Mouse (Mus musculus) spleen, postnatal 14 days (tissue): ENCODE data around the gene Scd3.
A peak's percentile ranks its signal among the peaks of the same experiment; 100 is the strongest.
"Not testable (repeated sequence)": the region's sequence is repeated elsewhere in the genome, so short reads cannot be mapped to it uniquely, and the experiment has no call there.

Experiments used
- DNase-seq, 2 experiments: peaks; one replicate each; pipeline ENCODE4 v3.0.0; 2021 to 2022; ENCODE audit warnings: low spot score in 2 of 2

The Scd3 gene

DNA sequence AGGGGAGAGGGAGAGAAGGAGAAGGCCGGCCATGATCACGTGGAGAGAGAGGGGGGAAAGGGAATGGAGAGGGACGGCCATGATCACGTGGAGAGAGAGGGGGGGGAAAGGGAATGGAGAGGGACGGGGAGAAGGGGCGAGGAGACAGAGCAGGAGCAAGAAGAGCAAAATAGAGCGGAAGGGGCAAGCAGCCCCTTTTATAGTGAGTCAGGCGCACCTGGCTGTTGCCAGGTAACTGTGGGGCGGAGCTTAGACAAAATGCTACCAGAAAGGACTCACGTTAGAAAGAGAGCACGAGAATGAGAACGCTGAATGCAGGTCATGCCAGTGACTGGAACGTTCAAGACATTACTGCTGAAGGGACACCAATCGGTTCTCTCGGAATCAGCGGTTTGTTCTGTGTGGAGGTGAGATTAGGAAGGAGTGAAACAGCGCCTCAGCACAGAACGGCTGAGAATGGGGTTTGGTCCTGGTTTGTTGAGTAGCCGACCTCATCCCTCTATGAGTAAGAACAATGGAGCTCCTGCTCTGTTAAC lies 34.5 kb downstream of the Scd3 start:
- no peak for DNase-seq

DNA sequence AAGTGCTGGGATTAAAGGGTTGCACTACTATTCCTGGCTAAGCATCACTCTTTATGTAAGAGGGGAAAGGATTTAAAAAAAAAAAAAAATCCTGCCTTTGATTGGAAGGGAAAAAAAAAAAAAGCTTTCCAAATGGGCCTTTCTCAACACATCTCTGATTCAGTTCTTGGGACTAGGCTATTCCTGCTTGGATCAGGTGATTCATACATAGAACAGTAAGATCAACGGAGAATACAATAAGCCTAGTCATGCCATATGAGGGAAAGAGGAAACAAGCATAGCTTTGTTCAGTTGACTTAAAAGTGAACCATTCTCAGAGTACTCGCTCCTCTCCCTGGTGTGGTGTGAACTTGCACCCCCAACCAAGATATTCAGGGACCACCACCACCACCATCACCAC lies 35.8 kb downstream of the Scd3 start:
- DNase-seq = no peak

DNA sequence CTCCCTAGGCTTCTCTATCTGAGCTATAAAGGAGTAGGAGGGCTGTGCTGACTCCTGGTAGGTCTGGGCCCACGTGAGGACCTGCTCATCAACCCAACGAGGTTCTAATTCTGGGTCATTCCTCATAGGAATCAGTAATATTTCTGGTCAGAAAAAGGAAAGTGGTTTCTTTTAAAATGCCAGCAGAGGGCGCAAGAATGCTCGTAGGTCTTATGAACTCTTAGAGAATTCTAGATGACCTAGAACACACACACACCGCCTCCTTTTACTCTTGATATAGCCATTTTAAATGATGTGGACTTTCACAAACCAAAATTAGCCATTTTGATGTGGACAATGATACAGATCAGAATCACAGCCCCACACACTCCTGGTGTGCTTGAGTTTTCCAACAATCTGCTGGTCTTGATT lies 42.7 kb downstream of the Scd3 start:
- DNase-seq = no peak

DNA sequence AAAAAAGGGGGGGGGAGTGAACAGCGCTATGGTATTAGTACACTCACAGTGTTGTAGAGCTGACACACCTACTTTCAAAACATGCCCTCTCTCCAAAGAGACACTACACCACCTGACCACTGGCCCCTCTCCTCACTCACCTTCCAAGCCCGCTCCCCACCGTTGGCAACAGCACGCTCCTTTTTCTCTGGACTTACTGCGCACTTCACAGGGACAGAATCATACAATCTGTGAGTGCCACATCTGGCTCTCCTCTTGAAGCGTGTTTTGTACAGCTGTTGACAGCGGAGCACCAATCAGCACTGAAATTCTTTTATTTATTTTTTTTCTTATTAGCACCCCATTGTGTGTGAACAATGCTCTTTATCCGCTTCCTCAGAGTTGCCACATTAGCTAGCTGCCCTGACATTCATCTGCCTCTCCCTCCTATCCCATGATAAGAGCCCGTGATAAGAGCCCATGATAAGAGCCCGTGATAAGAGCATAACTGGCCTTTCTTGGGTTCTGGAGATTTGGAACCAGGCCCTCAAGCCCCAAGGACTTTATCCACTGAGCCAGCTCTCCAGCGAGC lies 43.4 kb downstream of the Scd3 start:
- DNase-seq = no peak

DNA sequence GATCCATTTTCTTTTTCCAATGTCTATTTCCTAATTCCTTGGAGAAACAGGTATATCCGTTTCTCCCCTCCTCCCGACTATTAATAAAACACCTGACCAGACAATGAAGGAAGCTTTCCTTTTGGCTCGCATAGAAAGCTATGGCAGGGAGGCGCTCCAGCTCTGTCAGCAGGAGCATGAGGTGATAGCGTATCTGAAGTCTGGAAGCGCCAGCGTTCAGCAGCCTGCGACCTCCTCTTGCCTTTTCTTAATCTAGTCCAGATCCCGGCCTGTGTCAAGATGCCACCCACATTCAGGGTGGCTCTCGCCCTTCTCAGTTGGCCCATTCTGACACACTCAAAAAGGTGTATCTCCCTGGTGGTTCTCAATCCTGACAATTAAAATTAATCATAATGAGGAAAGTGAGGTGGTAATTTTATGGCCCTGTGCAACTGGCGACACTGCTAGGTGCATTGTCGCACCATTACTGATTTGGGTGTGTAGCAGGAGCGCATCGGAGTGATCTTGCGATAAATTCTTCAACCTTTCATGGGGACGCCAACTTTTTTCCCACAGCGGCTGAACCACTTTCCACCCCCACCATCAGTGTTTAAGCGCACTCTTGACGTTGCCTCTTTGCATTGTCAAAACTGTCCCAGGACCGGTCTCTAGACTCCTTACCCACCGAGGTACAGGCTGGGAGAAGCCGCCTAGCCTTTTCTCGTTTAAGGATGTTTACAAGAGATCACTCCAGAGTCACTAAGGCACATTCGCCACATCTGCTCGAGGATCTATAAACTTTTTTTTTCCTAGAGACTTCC lies 44.4 kb downstream of the Scd3 start:
- DNase-seq = peak in 1 of 2 experiments; percentile 20

DNA sequence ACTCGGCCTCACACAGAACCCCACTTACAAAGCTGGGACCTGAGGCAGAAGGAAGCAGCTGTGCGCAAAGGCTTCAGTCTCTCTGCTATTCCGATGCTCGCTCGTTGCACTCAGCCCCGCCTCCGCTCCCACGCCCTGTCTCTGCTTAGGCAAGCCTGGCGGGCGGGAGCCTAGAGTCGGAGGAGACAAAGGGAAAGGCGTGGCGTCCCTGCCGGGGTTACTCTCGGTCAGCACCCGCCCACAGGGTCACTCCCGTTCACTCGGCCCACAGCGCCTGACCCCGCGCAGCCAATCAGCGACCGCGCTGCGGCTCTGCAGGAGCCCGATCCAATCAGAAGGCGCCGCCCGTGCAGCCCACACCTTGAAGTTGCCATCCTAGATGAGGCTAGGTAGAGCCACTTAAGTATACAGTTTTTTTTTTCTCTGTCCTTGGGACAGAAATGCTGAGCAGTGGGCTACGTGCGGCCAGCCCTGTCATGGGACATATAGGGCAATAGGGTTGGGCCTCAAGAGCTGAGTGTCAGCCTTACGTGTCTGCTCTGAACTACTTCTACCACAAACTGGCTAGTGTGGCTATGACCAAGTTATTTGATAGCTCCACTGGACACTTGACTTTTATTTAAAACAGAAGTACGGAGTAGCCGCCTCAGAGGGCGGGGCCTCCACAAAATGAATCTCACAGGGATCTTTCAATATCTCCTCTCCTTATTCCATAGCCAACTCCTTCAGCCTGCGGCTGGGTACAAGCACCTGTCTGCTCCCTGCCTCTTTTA lies 45.2 kb downstream of the Scd3 start:
- DNase-seq = peak; percentile 86 to 92

DNA sequence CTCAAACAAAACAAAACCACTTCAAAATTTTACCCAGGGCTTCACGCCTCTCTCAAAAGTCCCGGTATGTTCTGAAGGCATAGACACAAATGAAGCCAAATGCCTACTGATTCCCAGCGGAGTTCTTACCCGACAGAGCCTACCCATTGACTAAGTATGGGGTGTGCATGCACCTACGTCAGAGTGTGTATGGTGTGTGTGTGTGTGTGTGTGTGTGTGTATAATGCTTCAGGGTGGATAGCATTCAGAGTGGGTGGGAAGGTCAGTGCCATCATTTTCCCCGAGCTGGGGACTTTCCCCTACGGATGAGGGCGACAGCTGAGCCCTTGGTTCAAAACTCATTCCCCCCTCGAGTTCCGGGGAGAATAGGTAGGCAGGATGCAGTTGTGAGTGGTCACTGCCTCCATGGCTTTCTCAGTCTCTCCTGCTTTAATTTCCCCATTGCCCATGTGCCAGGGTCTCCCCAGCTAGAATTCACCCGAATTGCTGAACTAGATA lies 45.8 kb downstream of the Scd3 start:
- no peak for DNase-seq

DNA sequence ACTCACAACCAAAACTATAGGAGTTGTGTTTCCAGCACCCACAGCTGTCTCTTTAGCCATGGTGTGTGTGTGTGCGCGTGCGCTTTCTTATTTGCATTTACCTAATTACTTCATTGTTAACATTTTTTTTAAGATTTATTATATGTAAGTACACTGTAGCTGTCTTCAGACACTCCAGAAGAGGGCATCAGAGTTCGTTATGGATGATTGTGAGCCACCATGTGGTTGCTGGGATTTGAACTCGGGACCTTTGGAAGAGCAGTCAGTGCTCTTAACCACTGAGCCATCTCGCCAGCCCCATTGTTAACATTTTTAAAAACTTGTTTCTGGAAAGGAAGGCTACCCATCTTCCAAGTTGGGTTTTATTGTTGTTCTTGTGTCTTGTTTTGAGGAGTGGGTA lies 48.1 kb downstream of the Scd3 start:
- DNase-seq = not testable (repeated sequence)

DNA sequence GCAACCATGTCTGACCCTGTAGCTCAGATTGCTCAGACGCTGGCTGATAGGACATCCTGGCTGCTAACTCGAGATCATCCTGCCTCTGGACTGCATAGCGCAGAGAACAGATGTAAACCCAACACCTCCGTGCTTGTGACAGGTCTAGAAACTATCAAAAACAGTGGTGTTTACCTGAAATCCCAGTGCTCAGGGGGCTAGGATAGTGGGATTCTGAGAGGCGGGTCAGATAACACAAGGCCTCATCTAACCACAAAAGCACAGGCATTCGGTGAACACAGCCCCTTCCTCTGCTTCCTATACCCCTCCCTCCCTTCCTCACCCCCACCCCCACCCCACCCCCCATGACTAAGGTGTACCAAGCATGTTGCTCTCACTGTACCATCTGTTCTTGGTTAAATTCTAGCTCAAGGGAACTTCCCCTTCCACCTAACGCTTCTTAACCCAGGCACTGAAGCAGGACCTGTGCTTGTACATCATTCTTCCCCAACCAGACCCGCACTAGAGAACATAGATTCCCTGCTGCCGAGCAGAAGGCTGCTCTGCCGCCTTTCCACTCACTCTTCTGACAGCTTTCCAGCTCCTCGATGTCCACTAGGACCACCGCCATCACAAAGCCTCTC lies 49.0 kb downstream of the Scd3 start:
- DNase-seq = no peak

DNA sequence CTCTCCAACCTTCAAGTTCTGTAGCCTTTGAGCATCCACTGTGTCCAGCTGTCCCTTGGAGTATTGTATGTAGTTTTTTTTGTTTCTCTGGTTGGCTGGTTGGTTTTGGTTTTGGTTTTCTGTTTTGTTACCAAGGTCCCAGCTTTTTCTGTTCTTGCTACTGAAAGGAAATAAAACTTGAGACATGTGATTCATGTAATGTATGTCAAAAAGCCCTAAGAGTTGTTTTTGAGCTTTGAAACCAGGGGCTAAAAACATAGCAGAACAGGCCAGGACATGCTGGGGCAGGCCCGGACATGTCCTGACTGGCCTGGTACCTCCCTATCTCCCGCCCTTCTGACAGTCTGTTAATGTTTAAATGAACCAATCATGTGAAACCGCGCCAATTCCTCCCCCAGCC lies 51.0 kb downstream of the Scd3 start:
- DNase-seq = not testable (repeated sequence)

DNA sequence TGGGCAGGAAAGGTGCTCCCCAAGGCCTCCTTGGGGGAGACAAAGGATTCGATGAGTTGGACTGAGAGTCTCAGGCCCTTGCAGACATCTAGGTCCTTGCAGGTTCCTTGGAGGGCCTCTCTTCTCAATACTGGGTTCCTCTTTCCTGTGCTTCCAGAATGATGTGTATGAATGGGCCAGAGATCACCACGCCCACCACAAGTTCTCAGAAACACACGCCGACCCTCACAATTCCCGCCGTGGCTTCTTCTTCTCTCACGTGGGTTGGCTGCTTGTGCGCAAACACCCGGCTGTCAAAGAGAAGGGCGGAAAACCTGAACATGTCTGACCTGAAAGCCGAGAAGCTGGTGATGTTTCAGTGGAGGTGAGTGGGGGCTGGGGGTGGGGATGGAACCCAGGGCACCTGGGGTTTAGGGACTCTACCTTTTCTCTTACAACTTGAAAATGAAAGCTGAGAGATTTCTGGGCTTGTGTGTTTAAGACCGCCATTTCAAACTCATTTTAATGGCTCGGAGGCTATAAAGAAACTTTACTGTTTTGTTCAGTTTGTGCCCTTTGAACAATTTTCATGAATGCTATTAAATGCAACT lies 54.4 kb downstream of the Scd3 start:
- DNase-seq = no peak

DNA sequence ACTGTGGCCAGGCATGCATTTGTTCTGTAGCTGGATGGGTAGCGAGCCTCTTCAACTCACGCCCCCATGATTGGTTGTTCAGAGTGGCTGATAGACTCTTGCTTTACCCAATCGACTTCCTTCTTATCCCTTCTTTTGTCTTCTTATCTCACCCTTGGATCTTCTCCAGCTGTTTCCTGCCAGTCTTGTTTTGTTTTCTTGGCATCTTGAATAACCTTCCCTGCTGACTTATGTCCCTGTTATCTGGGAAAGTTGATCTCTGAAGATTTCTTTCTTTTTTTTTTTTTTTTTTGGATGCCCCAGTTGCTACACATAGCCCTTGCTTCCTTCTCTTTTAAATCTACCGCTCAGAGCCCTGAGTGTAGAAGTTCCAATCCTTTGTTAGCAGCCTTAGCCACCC lies 56.4 kb downstream of the Scd3 start:
- no peak for DNase-seq

DNA sequence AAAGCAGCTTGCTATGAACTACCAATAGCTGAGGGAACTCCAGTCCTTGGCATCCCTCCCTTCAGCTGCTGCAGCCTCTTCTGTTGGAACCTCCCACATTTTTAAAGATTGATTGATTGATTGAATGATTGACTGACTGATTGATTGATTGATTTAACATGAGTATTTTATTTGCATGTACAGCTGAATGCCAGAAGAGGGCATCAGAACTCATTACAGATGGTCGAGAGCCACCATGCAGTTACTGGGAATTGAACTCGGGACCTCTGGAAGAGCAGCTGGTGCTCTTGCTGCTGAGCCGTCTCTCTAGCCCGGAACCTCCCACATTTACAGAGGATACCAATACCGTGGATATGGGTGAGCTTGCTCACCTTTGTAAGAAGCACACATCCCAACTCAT lies 57.4 kb downstream of the Scd3 start:
- DNase-seq = no peak

DNA sequence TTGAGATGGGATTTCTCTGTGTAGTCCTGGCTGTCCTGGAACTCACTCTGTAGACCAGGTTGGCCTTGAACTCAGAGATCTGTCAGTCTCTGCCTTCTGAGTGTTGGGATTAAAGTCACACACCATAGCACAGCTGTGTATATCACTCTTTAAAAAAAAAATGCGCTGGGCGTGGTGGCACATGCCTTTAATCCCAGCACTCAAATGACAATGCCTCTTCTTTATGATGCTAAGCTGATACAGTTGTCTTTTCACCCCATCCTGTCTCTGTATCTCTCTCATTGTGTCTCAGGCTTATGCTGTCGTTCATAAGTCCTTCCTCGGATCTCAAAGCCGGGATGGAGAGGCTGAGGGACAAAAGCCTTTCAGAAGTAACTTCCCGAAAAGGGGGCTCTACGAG lies 58.7 kb downstream of the Scd3 start:
- no peak for DNase-seq

DNA sequence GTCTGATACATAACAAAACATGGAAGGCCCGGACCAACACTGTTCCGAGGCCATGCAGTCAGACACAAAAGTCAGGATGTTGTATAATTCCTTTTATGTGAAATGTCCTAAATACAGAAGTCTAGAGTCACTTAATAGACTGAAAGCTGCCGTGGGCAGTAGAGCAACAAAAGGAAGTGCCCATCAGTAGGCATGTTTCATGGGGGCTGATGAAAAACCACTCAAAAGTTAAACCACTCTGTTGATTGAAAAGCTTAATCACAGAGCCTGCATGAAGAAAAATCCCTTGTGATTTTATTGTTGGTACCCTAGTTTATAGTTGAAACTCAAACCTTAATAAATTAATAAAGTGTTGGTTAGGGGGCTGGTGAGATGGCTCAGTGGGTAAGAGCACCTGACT lies 60.5 kb downstream of the Scd3 start:
- no peak for DNase-seq

DNA sequence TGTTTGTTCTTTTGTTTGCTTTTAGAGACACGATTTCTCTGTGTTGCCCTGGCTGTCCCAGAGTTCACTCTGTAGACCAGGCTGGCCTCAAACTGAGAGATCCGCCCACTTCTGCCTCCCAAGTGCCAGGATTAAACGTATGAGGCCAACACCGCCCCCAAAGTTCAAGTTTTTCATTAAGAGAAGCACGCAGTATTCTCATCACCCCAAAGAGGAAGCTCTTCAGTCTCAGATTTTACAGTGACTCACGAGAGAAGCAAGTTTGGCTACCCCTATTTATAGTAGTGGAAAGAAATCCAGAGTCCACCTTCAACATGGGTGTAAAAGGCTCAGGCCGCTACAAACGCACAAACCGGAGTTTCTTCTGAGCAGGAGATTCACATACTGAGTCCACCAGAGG lies 61.2 kb downstream of the Scd3 start:
- no peak for DNase-seq

DNA sequence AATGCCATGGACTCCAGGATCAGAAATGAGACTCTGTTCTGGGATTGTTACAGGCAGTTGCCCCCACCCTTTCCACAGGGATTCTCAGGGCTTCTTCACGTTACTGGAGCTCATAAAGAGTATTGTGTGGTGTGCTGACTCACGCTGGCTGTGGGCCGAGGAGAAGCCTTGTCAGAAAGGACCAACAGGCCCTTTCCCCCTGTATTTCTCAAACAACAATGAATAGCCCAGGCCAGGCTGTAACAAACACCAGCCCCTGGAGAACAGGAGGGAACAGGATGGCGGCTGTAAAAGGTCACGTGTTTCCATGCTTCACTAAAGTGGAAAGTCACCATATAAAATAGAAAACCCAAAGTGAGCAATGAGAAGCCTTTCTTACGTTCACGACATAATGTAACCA lies 62.2 kb downstream of the Scd3 start:
- no peak for DNase-seq

DNA sequence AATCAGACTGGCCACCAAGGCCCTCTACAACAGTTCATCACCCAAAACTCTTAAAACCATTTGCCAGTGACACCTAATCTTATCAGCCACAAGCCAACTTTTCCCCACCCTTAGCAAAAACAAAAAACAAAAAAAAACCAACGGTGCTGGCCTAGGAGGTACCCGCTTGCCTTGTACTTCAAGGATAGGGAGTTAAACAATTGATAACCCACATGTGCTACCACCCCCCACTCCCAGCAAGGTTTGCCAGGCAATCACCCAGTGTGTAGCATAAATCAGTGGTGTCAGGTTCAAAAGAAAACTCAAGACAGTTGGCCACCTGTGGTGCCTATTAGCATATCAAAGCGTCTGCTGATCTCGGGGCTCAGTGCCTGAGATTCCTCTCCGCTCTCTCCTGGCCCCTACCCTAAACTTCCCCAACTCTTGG lies 62.9 kb downstream of the Scd3 start:
- no peak for DNase-seq

DNA sequence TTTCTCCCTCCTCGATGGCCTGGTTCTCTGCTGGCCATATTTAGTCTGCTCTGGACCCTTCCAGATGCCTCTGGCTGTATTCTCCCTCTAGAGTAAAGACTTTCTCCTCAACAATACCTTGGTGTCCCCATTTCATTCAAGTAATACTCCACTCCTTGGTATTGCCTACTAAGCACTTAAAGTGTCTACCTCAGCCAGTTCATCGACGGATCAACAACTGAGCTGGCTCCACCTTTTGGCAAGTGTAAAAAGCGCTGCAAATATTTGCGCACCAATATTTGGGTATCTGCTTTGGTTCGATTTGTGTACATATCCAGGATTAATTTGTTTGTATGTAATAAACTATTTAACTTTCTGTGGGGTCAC lies 63.4 kb downstream of the Scd3 start:
- no peak for DNase-seq

DNA sequence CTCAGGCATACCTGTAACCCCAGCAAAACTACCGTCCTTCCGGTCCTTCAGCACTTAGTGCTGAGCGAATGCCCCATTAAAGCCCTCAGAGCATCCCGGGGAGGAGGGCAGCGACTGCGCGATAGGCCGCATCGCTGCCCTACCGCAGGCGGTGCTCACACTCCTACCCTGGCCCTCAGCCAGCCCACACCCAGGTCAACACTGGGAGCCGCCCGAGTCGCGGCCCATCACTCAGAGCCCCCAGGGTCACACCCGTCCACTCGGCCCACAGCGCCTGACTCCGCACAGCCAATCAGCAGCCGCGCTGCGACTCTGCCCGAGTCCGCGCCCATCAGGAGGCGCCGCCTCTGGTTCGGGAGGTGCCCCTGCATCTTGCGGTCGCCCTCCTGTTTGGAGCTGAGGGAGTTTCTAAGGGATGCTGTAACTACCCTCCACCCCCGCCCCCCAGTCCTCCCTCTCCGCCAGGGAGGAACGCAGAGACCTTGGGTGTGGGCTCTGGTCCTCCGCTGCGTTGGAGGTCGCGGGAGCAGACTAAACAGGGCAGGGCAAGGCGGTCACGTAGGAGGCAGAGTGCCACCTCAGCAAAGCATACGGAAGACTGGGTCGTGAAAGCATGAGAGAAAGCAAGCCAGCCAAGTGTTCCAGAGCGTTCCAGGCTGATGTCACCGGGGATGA lies 63.9 kb downstream of the Scd3 start:
- DNase-seq = peak; percentile 62 to 74

DNA sequence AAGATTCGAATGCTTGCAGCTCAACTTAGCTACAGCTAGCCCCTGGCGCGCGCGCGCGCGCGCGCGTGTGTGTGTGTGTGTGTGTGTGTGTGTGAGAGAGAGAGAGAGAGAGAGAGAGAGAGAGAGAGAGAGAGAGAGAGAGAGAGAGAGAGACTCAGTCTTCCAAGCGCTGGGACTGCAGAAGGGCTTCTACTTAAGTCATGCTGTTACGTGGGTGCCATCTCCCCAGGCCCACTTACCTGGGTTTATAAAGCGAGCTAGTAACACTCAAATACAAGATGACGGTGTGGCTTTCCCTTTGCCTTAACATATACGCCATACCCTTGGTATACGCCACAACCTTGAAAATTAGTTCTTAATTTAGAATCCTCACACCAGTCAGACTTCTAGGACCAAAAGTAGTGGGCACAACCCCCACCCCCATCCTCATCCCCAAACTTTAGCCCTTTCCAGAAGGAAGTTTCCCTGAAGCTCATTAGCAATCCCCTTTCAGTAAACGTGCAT lies 64.5 kb downstream of the Scd3 start:
- DNase-seq = no peak
